Mouse (Mus musculus): ENCODE measurements around the gene Rapgef4. TPM values are rescaled to one million over a fixed set of nuclear protein-coding genes. Genes with fewer than 3 reads are reported as not detected.

Rapgef4 gene
- polyA plus RNA-seq, 1 experiment from 2014 or later, result 28.4 TPM

DNA sequence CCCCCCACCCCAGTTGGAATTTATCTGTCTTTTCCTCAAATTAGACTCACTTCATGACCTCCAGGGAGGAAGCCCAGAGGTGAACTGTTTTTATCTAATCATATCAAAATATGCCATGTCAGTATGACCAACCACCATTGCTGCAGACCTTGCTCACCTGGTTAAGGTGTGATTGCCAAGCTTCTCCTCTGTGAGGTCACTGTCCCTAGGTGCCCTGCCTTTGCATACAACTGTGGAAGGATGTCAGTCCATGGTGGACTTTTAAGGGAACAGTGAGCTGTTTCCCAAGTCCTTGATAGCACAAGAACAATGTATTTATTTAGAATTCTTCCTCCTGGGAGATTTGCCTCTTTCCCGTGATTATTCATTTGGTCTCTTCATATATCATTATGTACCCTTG lies 172.8 kb downstream of the Rapgef4 start:
- H3K9me3 ChIP-seq (ENCODE audit: control insufficient read depth, low read length), result no peaks in the 10 kb centered on the region
- H3K4me3 ChIP-seq (replicated peaks; ENCODE audit: low read length), result no peak overlapping the region
- no peaks in the 10 kb centered on the region for H3K27me3 ChIP-seq (ENCODE audit: control insufficient read depth, insufficient read depth, low read length)
- no peak overlapping the region for H3K9ac ChIP-seq
- no peak for ATAC-seq (ENCODE audit: low FRiP score)
- no peak for DNase-seq (ENCODE audit: low spot score)
- H3K27ac ChIP-seq, result no peak overlapping the region
- H3K4me2 ChIP-seq (replicated peaks), result no peak overlapping the region
- no peaks in the 10 kb centered on the region; the same call in 1 of the 2 replicates for H3K4me1 ChIP-seq (replicated peaks; ENCODE audit: control insufficient read depth, insufficient read depth, low read length)
- H3K36me3 ChIP-seq (replicated peaks; ENCODE audit: control insufficient read depth, insufficient read depth), result no peaks in the 10 kb centered on the region
- WGBS, result 76% methylated on average over 1 of the region's 1 CpGs

DNA sequence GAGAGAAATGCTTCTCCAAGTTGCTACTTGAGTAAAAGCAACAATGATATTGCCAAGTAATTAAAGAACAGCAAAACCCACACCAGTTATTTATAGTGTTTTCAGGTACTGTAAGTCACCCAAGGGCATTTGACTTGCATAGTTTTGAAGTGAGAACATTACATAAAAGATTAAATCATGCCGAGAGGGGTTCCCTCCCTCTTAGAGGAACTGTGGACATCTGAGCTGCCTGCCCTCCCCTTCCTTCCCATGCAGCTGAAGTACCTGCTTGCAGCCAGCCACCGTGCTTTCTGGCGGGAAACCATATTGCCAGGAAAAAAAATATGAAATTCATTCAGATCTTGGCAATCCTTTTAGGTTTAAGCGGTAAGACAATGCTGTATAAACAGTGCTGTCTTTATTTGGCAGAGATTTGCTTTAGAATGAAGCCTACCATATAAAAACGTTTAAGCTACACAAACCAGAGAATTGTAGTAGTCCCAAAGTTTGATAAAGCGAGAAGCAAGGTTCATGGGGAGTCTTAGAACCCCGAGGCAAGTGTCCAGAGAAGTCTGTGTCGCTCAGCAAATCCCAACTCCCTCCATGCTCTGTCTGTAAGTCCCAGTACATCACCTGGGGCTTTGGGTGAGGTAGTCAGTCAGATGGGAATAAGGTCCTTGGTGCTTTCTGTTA lies 174.2 kb downstream of the Rapgef4 start:
- H3K36me3 ChIP-seq (replicated peaks; ENCODE audit: control insufficient read depth, insufficient read depth), result no peaks in the 10 kb centered on the region
- ATAC-seq (ENCODE audit: low FRiP score), result no peak
- WGBS, result 77% methylated on average over 8 of the region's 8 CpGs

DNA sequence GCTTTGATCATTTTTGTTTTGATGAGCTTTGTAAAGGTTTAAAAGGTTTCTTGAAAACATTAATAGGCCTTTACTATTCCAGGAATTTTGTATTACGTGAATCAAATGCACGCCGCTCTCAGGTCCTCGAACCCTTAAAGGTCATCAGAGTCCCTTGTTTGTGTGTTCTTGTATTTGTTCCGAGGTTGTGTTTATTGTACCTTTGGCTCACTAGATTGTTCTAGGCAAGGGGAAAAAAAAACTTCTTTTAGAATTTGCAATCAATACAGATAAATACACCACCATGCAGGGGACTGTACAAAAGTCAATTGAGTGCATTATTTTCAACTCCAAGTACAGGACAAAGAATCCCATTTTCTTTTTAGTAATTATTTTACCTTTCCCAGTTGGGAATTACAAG lies 175.4 kb downstream of the Rapgef4 start:
- peaks cover 7% of the 10 kb centered on the region for H3K4me1 ChIP-seq (replicated peaks; ENCODE audit: control insufficient read depth, insufficient read depth, low read length)
- no peaks in the 10 kb centered on the region for H3K36me3 ChIP-seq (replicated peaks; ENCODE audit: control insufficient read depth, insufficient read depth)
- H3K4me3 ChIP-seq (replicated peaks; ENCODE audit: low read length), result no peak overlapping the region
- no peak overlapping the region for H3K9ac ChIP-seq
- ATAC-seq (ENCODE audit: low FRiP score) (no peak), DNase-seq (ENCODE audit: low spot score) (no peak)
- 86% methylated on average over 5 of the region's 5 CpGs for WGBS
- no peaks in the 10 kb centered on the region for H3K9me3 ChIP-seq (ENCODE audit: control insufficient read depth, low read length)
- H3K4me2 ChIP-seq (replicated peaks), result no peak overlapping the region
- H3K27ac ChIP-seq, result no peak overlapping the region
- no peaks in the 10 kb centered on the region for H3K27me3 ChIP-seq (ENCODE audit: control insufficient read depth, insufficient read depth, low read length)

More for the DNA sequence above, 174.2 kb downstream of the Rapgef4 start:
- Histone ChIP-seq H3K4me2 (replicated peaks) (no peak overlapping the region), H3K4me3 (replicated peaks; ENCODE audit: low read length) (no peak overlapping the region), H3K27ac (no peak overlapping the region), H3K9ac (no peak overlapping the region), H3K9me3 (ENCODE audit: control insufficient read depth, low read length) (no peaks in the 10 kb centered on the region), H3K4me1 (replicated peaks; ENCODE audit: control insufficient read depth, insufficient read depth, low read length) (peaks cover 5% of the 10 kb centered on the region), H3K27me3 (ENCODE audit: control insufficient read depth, insufficient read depth, low read length) (no peaks in the 10 kb centered on the region)
- no peak for DNase-seq (ENCODE audit: low spot score)

DNA sequence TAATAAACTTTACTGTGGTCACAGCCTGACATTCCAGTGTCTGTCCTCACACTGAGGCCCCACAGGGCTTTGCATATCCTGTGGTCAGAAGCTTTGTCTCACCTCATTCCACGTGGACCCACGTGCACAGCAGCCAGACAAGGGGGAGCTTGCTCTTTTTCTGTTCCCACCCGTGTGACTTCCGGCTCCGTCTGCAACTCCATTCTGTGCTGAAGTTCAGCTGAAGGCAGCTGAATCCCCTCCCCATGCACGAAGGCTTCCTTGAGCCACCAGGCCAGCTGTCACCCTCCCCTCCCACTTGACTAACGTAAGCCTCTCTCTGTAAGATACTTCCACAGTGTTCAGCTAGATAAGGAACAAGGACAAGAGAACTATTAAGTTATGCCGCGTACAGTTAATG lies 176.5 kb downstream of the Rapgef4 start:
- Histone ChIP-seq H3K27ac (peak overlapping the region; percentile 7; the same call in 1 of the 2 replicates), H3K4me1 (replicated peaks; ENCODE audit: control insufficient read depth, insufficient read depth, low read length) (peaks cover 7% of the 10 kb centered on the region), H3K4me2 (replicated peaks) (no peak overlapping the region), H3K9ac (no peak overlapping the region), H3K4me3 (replicated peaks; ENCODE audit: low read length) (no peak overlapping the region), H3K36me3 (replicated peaks; ENCODE audit: control insufficient read depth, insufficient read depth) (no peaks in the 10 kb centered on the region), H3K27me3 (ENCODE audit: control insufficient read depth, insufficient read depth, low read length) (no peaks in the 10 kb centered on the region), H3K9me3 (ENCODE audit: control insufficient read depth, low read length) (no peaks in the 10 kb centered on the region)
- ATAC-seq (ENCODE audit: low FRiP score), result no peak
- 33% methylated on average over 9 of the region's 9 CpGs for WGBS
- DNase-seq (ENCODE audit: low spot score), result no peak

DNA sequence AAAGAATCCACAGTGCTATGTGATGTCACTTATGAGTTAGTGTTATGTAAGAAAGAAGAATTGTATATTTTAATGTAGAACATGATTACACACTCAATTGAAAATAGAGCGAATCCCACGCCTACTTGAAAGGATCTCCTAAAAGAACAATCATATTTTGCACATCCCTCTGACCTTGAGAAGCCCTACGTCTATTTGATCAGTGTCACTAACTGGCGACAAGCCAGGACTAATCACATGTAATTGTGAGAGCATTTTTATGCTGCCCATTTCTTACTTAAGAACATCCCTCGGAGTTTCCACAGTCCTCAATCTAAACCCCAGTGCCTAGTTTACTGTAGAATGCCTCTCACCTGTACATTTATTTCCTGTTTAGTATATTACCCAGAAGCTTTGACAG lies 177.0 kb downstream of the Rapgef4 start:
- no peak overlapping the region for H3K27ac ChIP-seq
- H3K4me2 ChIP-seq (replicated peaks), result no peak overlapping the region
- peaks cover 7% of the 10 kb centered on the region for H3K4me1 ChIP-seq (replicated peaks; ENCODE audit: control insufficient read depth, insufficient read depth, low read length)
- no peaks in the 10 kb centered on the region for H3K36me3 ChIP-seq (replicated peaks; ENCODE audit: control insufficient read depth, insufficient read depth)
- no peaks in the 10 kb centered on the region for H3K9me3 ChIP-seq (ENCODE audit: control insufficient read depth, low read length)
- DNase-seq (ENCODE audit: low spot score), result no peak
- H3K4me3 ChIP-seq (replicated peaks; ENCODE audit: low read length), result no peak overlapping the region
- no peaks in the 10 kb centered on the region for H3K27me3 ChIP-seq (ENCODE audit: control insufficient read depth, insufficient read depth, low read length)
- H3K9ac ChIP-seq, result no peak overlapping the region
- WGBS, result 73% methylated on average over 5 of the region's 5 CpGs
- ATAC-seq (ENCODE audit: low FRiP score), result no peak

DNA sequence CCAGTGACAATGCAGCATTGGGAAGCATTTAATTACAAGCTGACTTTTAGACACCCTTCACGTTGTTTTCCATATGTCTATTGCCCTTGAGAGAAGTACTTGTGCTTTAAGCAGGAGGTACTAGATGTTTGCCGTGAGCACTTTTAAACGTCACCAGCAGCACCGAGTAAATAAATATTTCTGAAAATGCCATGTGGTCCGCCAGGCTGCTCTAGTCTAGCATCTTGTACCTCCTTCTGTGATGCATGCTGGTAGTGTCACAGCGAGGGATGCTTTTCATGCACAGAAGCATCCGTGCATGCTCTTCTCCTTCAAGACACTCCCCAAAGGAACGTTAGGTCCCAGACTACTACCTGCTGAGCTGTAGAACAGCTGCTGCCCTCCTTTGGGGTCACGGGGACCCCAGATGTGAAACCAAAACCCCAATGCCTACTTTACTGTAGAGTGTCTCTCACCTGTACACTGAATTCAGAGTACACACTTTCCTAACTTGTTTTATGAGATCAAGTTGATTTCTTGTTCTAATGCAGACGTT lies 177.7 kb downstream of the Rapgef4 start:
- Histone ChIP-seq H3K4me3 (replicated peaks; ENCODE audit: low read length) (no peak overlapping the region), H3K4me2 (replicated peaks) (no peak overlapping the region), H3K36me3 (replicated peaks; ENCODE audit: control insufficient read depth, insufficient read depth) (no peaks in the 10 kb centered on the region), H3K9me3 (ENCODE audit: control insufficient read depth, low read length) (no peaks in the 10 kb centered on the region), H3K4me1 (replicated peaks; ENCODE audit: control insufficient read depth, insufficient read depth, low read length) (peaks cover 7% of the 10 kb centered on the region), H3K9ac (no peak overlapping the region), H3K27me3 (ENCODE audit: control insufficient read depth, insufficient read depth, low read length) (no peaks in the 10 kb centered on the region), H3K27ac (no peak overlapping the region)
- WGBS, result 78% methylated on average over 10 of the region's 10 CpGs
- DNase-seq (ENCODE audit: low spot score), result no peak
- ATAC-seq (ENCODE audit: low FRiP score), result no peak

DNA sequence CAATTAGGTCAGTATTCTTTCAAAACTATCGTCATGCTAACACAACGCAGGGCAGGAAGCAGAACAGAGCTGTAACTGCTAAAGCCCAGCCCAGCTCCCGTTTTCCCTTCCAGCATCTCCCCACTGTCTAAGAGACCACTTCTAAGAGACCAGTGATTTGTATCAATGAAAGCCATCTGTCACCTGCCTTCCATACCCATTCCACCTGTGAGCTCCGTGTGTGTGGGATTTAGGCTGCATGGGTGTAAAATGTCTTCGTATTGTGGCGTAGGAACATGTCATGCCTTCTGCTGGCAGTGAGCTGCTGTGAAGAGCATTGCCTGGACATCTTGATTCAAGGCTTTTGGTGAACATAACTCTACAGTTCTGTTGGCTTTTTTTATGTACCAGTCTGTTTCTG lies 178.2 kb downstream of the Rapgef4 start:
- Histone ChIP-seq H3K4me3 (replicated peaks; ENCODE audit: low read length) (no peak overlapping the region), H3K36me3 (replicated peaks; ENCODE audit: control insufficient read depth, insufficient read depth) (no peaks in the 10 kb centered on the region), H3K27ac (no peak overlapping the region), H3K9ac (no peak overlapping the region), H3K4me2 (replicated peaks) (no peak overlapping the region), H3K4me1 (replicated peaks; ENCODE audit: control insufficient read depth, insufficient read depth, low read length) (peaks cover 7% of the 10 kb centered on the region), H3K9me3 (ENCODE audit: control insufficient read depth, low read length) (no peaks in the 10 kb centered on the region), H3K27me3 (ENCODE audit: control insufficient read depth, insufficient read depth, low read length) (no peaks in the 10 kb centered on the region)
- ATAC-seq (ENCODE audit: low FRiP score) (no peak), DNase-seq (ENCODE audit: low spot score) (no peak)
- WGBS, result 82% methylated on average over 6 of the region's 6 CpGs

DNA sequence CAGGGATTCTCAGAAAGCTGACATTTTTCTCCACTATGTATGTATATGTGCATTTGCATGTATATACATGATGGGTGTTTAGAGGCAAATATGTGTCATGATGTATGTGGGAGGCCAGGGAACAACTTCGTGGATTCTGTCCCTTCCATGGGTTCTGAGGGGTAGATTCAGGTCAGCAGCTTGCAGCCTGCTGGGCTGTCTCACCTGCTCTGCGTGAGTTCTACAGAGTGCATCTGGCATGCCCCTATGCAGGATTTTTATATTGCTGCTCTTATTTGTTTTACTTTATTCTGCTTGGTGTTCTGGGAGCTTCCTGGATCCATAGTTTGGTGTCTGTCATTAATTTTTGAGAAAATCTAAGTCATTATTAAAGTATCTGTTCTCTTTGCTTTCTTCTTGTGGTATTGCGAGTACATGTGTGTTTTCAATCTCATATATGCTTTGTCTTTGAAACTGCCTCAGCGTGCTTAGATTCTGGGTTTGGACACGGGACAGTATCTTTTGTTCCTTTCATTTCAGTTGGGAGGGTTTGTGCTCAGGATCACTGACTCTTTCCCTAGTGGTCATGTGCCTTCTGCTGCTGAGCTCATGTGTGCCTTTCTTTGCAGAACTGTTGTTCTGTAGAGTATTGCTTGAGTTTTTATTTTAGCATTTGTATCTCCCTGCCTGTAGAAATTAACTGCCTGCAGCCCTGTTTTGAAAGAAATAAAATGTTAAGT lies 184.3 kb downstream of the Rapgef4 start:
- 78% methylated on average over 5 of the region's 5 CpGs for WGBS
- Histone ChIP-seq H3K36me3 (replicated peaks; ENCODE audit: control insufficient read depth, insufficient read depth) (no peaks in the 10 kb centered on the region), H3K4me3 (replicated peaks; ENCODE audit: low read length) (no peak overlapping the region), H3K9me3 (ENCODE audit: control insufficient read depth, low read length) (no peaks in the 10 kb centered on the region), H3K4me1 (replicated peaks; ENCODE audit: control insufficient read depth, insufficient read depth, low read length) (peaks cover 11% of the 10 kb centered on the region), H3K27ac (no peak overlapping the region), H3K4me2 (replicated peaks) (no peak overlapping the region), H3K27me3 (ENCODE audit: control insufficient read depth, insufficient read depth, low read length) (no peaks in the 10 kb centered on the region), H3K9ac (no peak overlapping the region)
- DNase-seq (ENCODE audit: low spot score) (no peak), ATAC-seq (ENCODE audit: low FRiP score) (no peak)

DNA sequence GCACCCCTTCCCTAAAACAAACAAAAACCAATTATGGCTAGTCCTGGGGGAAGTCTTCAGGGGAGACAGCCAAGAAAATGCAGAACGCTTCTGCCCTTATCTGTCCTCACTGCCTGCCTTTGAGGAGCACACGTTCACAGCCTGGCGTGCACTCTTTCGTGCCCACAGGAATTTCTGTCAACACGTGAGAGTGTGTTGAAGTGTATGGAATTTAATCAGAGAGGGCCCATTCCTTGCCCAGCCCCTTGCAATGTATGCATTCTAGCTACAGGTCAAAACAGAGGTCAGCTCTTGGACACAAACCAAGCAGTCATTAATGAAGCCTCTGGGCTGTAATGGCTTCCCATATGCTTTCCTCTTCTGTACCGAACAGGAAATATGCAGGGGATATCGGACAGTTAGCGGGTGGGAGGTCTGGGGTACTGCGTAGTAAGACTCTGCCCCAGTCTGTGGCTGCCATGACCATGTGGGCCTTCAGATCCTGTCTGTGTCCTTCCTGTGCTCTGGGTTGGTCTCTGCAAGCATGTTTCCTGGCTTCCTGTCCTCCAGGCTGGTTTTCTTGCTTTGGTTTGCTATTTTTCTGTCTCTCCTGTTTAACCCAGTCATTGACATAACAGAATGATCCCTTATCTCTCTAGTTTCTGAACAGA lies 188.5 kb downstream of the Rapgef4 start:
- Histone ChIP-seq H3K9me3 (ENCODE audit: control insufficient read depth, low read length) (no peaks in the 10 kb centered on the region), H3K9ac (no peak overlapping the region), H3K27ac (no peak overlapping the region), H3K4me3 (replicated peaks; ENCODE audit: low read length) (no peak overlapping the region), H3K4me1 (replicated peaks; ENCODE audit: control insufficient read depth, insufficient read depth, low read length) (peaks cover 9% of the 10 kb centered on the region; the same call in 1 of the 2 replicates), H3K27me3 (ENCODE audit: control insufficient read depth, insufficient read depth, low read length) (no peaks in the 10 kb centered on the region), H3K4me2 (replicated peaks) (no peak overlapping the region), H3K36me3 (replicated peaks; ENCODE audit: control insufficient read depth, insufficient read depth) (no peaks in the 10 kb centered on the region)
- 64% methylated on average over 9 of the region's 9 CpGs for WGBS
- no peak for ATAC-seq (ENCODE audit: low FRiP score)
- DNase-seq (ENCODE audit: low spot score), result no peak

Measured in hindbrain, embryonic 14.5 days (tissue).